Mouse (Mus musculus) heart, embryonic 11.5 days (tissue): ENCODE results near the gene Arl15. TPM values are rescaled to one million over a fixed set of nuclear protein-coding genes. Genes with fewer than 3 reads are reported as not detected.

Experiments used
- ATAC-seq: fragments of 200-750 bp; cut with Nextera tagmentation; replicated peaks from 2 replicates; pipeline ENCODE4 v1.8.0; 2017; ENCODE audit warnings: moderate library complexity; ENCODE audit not compliant: insufficient number of reproducible peaks, low FRiP score, low TSS enrichment
- H3K27ac ChIP-seq: fragments of 300-500 bp; sonication (generic); 2 replicates; pipeline ENCODE4 v1.5.1; 2014; ENCODE audit warnings: mild to moderate bottlenecking, low read depth, low read length
- H3K27me3 ChIP-seq: fragments of 300-500 bp; sonication (generic); 2 replicates; pipeline ENCODE4 v1.6.1; 2014; ENCODE audit warnings: mild to moderate bottlenecking, low read length, mixed read lengths; ENCODE audit not compliant: control insufficient read depth, insufficient read depth
- H3K36me3 ChIP-seq: fragments of 300-500 bp; sonication (generic); 2 replicates; pipeline ENCODE4 v1.6.1; 2014; ENCODE audit warnings: mild to moderate bottlenecking, low read length, moderate library complexity, mixed read lengths; ENCODE audit not compliant: control insufficient read depth, insufficient read depth
- H3K4me1 ChIP-seq: fragments of 300-500 bp; sonication (generic); 2 replicates; pipeline ENCODE4 v1.6.1; 2014; ENCODE audit warnings: low read length; ENCODE audit not compliant: control insufficient read depth, insufficient read depth
- H3K4me2 ChIP-seq: fragments of 300-500 bp; sonication (generic); 2 replicates; pipeline ENCODE4 v1.6.1; 2014; ENCODE audit warnings: mild to moderate bottlenecking, moderate library complexity
- H3K4me3 ChIP-seq: fragments of 300-500 bp; sonication (generic); 2 replicates; pipeline ENCODE4 v1.5.1; 2014; ENCODE audit warnings: low read depth, low read length
- H3K9ac ChIP-seq: fragments of 300-500 bp; sonication (generic); 2 replicates; pipeline ENCODE4 v1.6.1; 2014; ENCODE audit warnings: mild to moderate bottlenecking, low read depth, low read length, moderate library complexity
- H3K9me3 ChIP-seq: fragments of 300-500 bp; sonication (generic); replicated peaks from 2 replicates; pipeline ENCODE4 v1.6.1; 2016; ENCODE audit warnings: low read length; ENCODE audit not compliant: control insufficient read depth
- WGBS: fragments of 180-500 bp; shearing (Covaris S2); extraction: QIAGEN DNeasy Blood & Tissue Kit; methylation state at CpG from one replicate; pipeline ENCODE4 v1.1.7; 2014; ENCODE audit not compliant: insufficient replicate concordance; 5-methylcytosine and 5-hydroxymethylcytosine counted together
- polyA plus RNA-seq: library from polyadenylated mRNA; unstranded; fragments of >200 nt; fragmentation: Nextera tagmentation; extraction: Ambion mirVana; gene quantifications from 2 replicates; pipeline ENCODE4 v1.2.1, GENCODE M21; 2014

The Arl15 gene
- polyA plus RNA-seq, 1 experiment from 2014 or later, result 10.1 TPM

- Histone ChIP-seq H3K27ac (no peak overlapping the region), H3K36me3 (no peaks in the 10 kb centered on the region), H3K9ac (no peak overlapping the region), H3K27me3 (no peaks in the 10 kb centered on the region), H3K4me3 (no peak overlapping the region), H3K9me3 (no peaks in the 10 kb centered on the region), H3K4me2 (no peak overlapping the region), H3K4me1 (no peaks in the 10 kb centered on the region)
- ATAC-seq, result no peak
- WGBS, result 76% methylated on average over 10 of the region's 10 CpGs
Observed at GRCm38 (mm10) chr13:113990701-113991100, 196.4 kb downstream of the Arl15 start.

GRCm38 (mm10) chr13:113993066-113993465 is 198.8 kb downstream of the Arl15 start:
- Histone ChIP-seq H3K36me3 (no peaks in the 10 kb centered on the region), H3K9ac (no peak overlapping the region), H3K9me3 (no peaks in the 10 kb centered on the region), H3K27ac (no peak overlapping the region), H3K4me3 (no peak overlapping the region), H3K27me3 (no peaks in the 10 kb centered on the region), H3K4me2 (no peak overlapping the region), H3K4me1 (no peaks in the 10 kb centered on the region)
- no peak for ATAC-seq
- WGBS, result 80% methylated on average over 2 of the region's 2 CpGs

GRCm38 (mm10) chr13:113994586-113994985 is 200.3 kb downstream of the Arl15 start:
- Histone ChIP-seq H3K4me2 (no peak overlapping the region), H3K4me1 (no peaks in the 10 kb centered on the region), H3K36me3 (no peaks in the 10 kb centered on the region), H3K27ac (no peak overlapping the region), H3K27me3 (no peaks in the 10 kb centered on the region), H3K4me3 (no peak overlapping the region), H3K9ac (no peak overlapping the region), H3K9me3 (no peaks in the 10 kb centered on the region)
- WGBS, result 34% methylated on average over 6 of the region's 6 CpGs
- no peak for ATAC-seq

GRCm38 (mm10) chr13:113995490-113996236 is 201.4 kb downstream of the Arl15 start:
- Histone ChIP-seq H3K27me3 (no peaks in the 10 kb centered on the region), H3K9ac (no peak overlapping the region), H3K4me1 (no peaks in the 10 kb centered on the region), H3K36me3 (no peaks in the 10 kb centered on the region), H3K4me2 (no peak overlapping the region), H3K4me3 (no peak overlapping the region), H3K27ac (no peak overlapping the region), H3K9me3 (no peaks in the 10 kb centered on the region)
- no peak for ATAC-seq
- WGBS, result 82% methylated on average over 9 of the region's 9 CpGs

GRCm38 (mm10) chr13:113998811-113999210 is 204.5 kb downstream of the Arl15 start:
- Histone ChIP-seq H3K4me3 (no peak overlapping the region), H3K36me3 (no peaks in the 10 kb centered on the region), H3K9ac (no peak overlapping the region), H3K4me2 (no peak overlapping the region), H3K27ac (no peak overlapping the region), H3K4me1 (no peaks in the 10 kb centered on the region), H3K9me3 (no peaks in the 10 kb centered on the region), H3K27me3 (no peaks in the 10 kb centered on the region)
- ATAC-seq, result no peak
- 89% methylated on average over 12 of the region's 12 CpGs for WGBS

GRCm38 (mm10) chr13:114003463-114003862 is 209.2 kb downstream of the Arl15 start:
- no peak overlapping the region for H3K9ac ChIP-seq
- no peak overlapping the region for H3K27ac ChIP-seq
- H3K4me1 ChIP-seq, result no peaks in the 10 kb centered on the region
- H3K4me3 ChIP-seq, result no peak overlapping the region
- no peaks in the 10 kb centered on the region for H3K9me3 ChIP-seq
- 87% methylated on average over 10 of the region's 10 CpGs for WGBS
- H3K27me3 ChIP-seq, result no peaks in the 10 kb centered on the region
- no peak overlapping the region for H3K4me2 ChIP-seq
- no peak for ATAC-seq
- no peaks in the 10 kb centered on the region for H3K36me3 ChIP-seq

GRCm38 (mm10) chr13:114004191-114004590 is 209.9 kb downstream of the Arl15 start:
- no peak for ATAC-seq
- H3K9ac ChIP-seq, result no peak overlapping the region
- H3K4me1 ChIP-seq, result no peaks in the 10 kb centered on the region
- H3K9me3 ChIP-seq, result no peaks in the 10 kb centered on the region
- H3K36me3 ChIP-seq, result no peaks in the 10 kb centered on the region
- H3K4me3 ChIP-seq, result no peak overlapping the region
- WGBS, result 85% methylated on average over 6 of the region's 6 CpGs
- H3K27me3 ChIP-seq, result no peaks in the 10 kb centered on the region
- H3K4me2 ChIP-seq, result no peak overlapping the region
- H3K27ac ChIP-seq, result no peak overlapping the region

GRCm38 (mm10) chr13:114009786-114010185 is 215.5 kb downstream of the Arl15 start:
- Histone ChIP-seq H3K4me1 (peaks cover 3% of the 10 kb centered on the region; the same call in 1 of the 2 replicates), H3K9ac (no peak overlapping the region), H3K4me2 (no peak overlapping the region), H3K27ac (no peak overlapping the region), H3K9me3 (no peaks in the 10 kb centered on the region), H3K36me3 (no peaks in the 10 kb centered on the region), H3K4me3 (no peak overlapping the region), H3K27me3 (no peaks in the 10 kb centered on the region)
- WGBS, result 74% methylated on average over 9 of the region's 9 CpGs
- no peak for ATAC-seq

- Histone ChIP-seq H3K9me3 (no peaks in the 10 kb centered on the region), H3K4me3 (no peak overlapping the region), H3K4me1 (peaks cover 3% of the 10 kb centered on the region; the same call in 1 of the 2 replicates), H3K27me3 (no peaks in the 10 kb centered on the region), H3K27ac (no peak overlapping the region), H3K4me2 (no peak overlapping the region), H3K9ac (no peak overlapping the region), H3K36me3 (no peaks in the 10 kb centered on the region)
- ATAC-seq, result no peak
- WGBS, result 83% methylated on average over 9 of the region's 9 CpGs
Observed at GRCm38 (mm10) chr13:114010521-114010920, 216.2 kb downstream of the Arl15 start.
